Mouse (Mus musculus): ENCODE measurements around the gene C3ar1. TPM values are rescaled to one million over a fixed set of nuclear protein-coding genes. Genes with fewer than 3 reads are reported as not detected.

The C3ar1 gene
- polyA plus RNA-seq (2014; fragmentation: Illumina TruSeq; extraction: RNeasy Lipid Tissue Mini Kit (QIAGEN cat#74804); ENCODE audit: low read depth, low replicate concordance) = 7.2 TPM

DNA sequence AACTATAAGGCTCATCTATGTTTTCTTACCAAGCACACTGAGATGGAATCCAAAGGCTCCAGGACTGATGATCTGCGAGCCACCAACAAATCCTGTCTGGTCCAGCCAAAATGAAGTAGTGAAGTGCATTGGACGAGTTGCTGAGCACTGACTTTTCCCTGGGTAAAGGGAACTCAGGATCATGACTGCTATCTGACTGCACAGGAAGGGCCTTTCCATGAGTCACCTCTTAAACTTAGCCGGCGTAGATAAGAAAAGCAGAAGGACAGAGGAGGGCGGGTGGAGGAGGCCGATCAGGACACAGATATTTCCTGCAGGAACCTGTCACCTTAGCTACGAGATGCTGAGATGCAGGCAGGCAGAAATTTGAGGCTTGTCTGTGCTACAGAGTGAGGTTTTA lies at the start of gene C3ar1:
C3ar1 (minus strand) TSS at position 207 of the 400 bp plus-strand sequence.

DNA sequence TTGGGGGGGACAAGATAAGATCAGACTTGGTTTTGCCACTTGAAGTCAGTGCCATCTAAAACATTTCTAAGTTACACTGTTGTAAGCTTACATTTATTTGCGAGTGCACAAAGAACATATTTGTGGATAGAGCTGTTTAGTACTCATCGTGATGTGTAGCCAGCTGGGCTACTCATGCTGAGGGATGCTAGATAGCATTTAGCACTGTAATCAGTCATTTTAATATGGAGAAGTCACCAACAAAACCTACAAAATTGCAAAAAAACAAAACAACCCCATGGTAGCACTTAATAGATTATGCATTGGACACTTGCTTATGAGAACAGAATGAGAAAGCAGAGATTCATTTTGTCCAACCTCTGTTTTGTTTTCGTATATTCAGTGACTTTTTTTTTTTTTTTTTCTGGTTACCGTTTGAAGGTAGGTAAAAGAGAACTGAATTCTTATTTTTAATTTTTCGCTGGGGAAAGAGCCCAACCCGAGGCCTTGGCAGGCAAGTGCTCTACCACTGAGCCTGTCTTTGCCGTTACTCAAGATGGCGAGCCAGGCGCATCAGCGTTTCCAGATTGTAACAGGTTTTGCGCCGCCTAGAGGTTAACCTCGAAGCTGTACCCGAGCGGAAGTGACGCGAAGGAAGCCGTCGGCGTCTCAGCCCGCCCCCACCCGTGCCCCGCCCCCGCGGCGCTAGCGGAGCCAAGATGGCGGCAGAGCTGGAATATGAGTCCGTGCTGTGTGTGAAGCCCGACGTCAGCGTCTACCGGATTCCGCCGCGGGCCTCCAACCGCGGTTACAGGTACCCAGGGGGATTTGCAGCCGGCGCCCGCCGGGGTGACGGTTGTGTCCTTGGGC lies 18.1 kb upstream of the C3ar1 start, which contains the start of gene Necap1:
Necap1 (plus strand) TSS at position 604 of the 849 bp plus-strand sequence.

DNA sequence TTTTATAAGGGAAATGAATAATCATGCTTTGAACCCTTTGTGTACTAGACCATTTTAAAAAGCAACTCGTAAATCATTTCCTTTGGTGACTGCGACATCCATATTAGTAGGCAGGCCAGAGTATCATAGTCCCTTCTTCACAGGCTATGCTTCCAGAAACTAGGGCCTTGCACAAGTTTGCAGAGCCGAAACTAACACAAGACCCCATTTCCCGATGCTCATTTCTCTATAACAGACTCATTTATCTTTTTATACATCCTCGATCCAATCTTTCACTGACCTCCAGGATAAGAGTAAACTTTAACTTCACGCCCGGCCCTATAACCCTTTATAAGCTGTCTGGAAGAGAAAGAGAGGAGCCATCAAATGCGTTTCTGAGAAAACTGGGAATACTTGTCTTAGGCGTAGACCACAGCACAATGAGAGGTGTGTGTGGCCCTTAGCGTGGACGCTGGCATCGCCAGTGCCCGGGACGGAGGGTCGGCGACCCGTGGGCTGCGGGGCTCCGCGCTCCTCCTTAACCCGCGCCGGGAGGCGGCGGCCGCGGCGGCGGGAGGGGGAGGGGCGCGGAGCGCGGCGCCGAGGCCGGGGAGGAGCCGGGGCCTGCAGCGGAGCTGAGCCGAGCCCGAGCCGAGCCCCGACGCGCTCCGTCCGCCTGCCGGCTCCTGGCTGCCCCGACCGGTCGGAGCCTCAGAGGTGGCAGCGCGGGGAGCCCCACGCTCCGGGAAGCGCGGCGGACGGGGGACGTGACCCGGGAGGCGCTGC lies 36.5 kb downstream of the C3ar1 start, which contains the start of gene Foxj2:
Foxj2 (plus strand) TSS at position 609 of the 765 bp plus-strand sequence.

GRCm38 (mm10) chr6:122801301-122801800 lies 54.6 kb downstream of the C3ar1 start, which contains the start of gene Slc2a3:
Gene Slc2a3 (minus strand): TSS chr6:122801640.

Other genes with a start within 250 kb of the C3ar1 start
- 0.24 TPM for gene Gdf3, start 246.1 kb downstream of the C3ar1 start, polyA plus RNA-seq (2014; fragmentation: Illumina TruSeq; extraction: RNeasy Lipid Tissue Mini Kit (QIAGEN cat#74804); ENCODE audit: low read depth, low replicate concordance)
- not detected for gene Dppa3, start 229.8 kb downstream of the C3ar1 start, polyA plus RNA-seq (2014; fragmentation: Illumina TruSeq; extraction: RNeasy Lipid Tissue Mini Kit (QIAGEN cat#74804); ENCODE audit: low read depth, low replicate concordance)
- gene Nanog, start 148.7 kb downstream of the C3ar1 start, polyA plus RNA-seq (2014; fragmentation: Illumina TruSeq; extraction: RNeasy Lipid Tissue Mini Kit (QIAGEN cat#74804); ENCODE audit: low read depth, low replicate concordance) = 0.45 TPM
- 35.2 TPM for gene Slc2a3, start 54.5 kb downstream of the C3ar1 start, polyA plus RNA-seq (2014; fragmentation: Illumina TruSeq; extraction: RNeasy Lipid Tissue Mini Kit (QIAGEN cat#74804); ENCODE audit: low read depth, low replicate concordance)
- gene Foxj2, start 36.2 kb downstream of the C3ar1 start, polyA plus RNA-seq (2014; fragmentation: Illumina TruSeq; extraction: RNeasy Lipid Tissue Mini Kit (QIAGEN cat#74804); ENCODE audit: low read depth, low replicate concordance) = 21.6 TPM
- gene Necap1, start 18.3 kb upstream of the C3ar1 start, polyA plus RNA-seq (2014; fragmentation: Illumina TruSeq; extraction: RNeasy Lipid Tissue Mini Kit (QIAGEN cat#74804); ENCODE audit: low read depth, low replicate concordance) = 31.9 TPM
- 10.0 TPM for gene Clec4a1, start 65.7 kb upstream of the C3ar1 start, polyA plus RNA-seq (2014; fragmentation: Illumina TruSeq; extraction: RNeasy Lipid Tissue Mini Kit (QIAGEN cat#74804); ENCODE audit: low read depth, low replicate concordance)
- 10.1 TPM for gene Clec4a3, start 96.4 kb upstream of the C3ar1 start, polyA plus RNA-seq (2014; fragmentation: Illumina TruSeq; extraction: RNeasy Lipid Tissue Mini Kit (QIAGEN cat#74804); ENCODE audit: low read depth, low replicate concordance)
- gene Clec4a4, start 134.2 kb upstream of the C3ar1 start, polyA plus RNA-seq (2014; fragmentation: Illumina TruSeq; extraction: RNeasy Lipid Tissue Mini Kit (QIAGEN cat#74804); ENCODE audit: low read depth, low replicate concordance) = not detected
- 6.8 TPM for gene Clec4b1, start 193.8 kb upstream of the C3ar1 start, polyA plus RNA-seq (2014; fragmentation: Illumina TruSeq; extraction: RNeasy Lipid Tissue Mini Kit (QIAGEN cat#74804); ENCODE audit: low read depth, low replicate concordance)

Measured in adipose tissue, adult 10 weeks (tissue).